Comparison of ENCODE assay signal across 19 mouse cellular contexts in the genomic region with DNA sequence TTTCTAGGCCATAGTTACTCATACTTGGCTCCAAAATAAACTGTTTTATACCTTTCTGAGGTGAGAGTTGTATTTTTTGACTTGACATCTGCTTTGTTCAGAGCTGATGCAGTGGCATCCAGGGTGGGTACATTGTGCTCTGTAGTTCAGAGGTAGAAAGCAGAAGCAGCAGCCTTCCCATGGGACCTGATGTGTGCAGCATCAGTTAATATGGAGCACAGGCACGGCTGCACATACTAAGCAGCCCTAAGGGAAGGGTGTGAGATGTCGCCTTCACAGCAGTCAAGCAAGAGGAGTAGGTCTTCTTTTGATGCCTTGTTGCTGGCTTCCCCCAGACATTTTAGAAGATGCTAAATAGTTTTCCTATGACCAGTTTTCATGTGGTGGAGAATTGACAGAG. TPM values are rescaled to one million over a fixed set of nuclear protein-coding genes. Genes with fewer than 3 reads are reported as not detected.
A peak's percentile ranks its signal among the peaks of the same experiment; 100 is the strongest.
DNase-seq lines count a peak whose midpoint lies in the region; ATAC-seq and TF ChIP-seq lines count a peak whose summit lies in the region.
"Had no signal": no experiment of that assay in that cellular context is flagged by ENCODE, and none has a peak within 500 bp of the region (broad histone marks: within the 10 kb centered on the region; RNA-seq: fewer than 3 reads in every experiment).

No protein-coding gene starts in this region.

- no peak overlapping the region for H3K4me3 ChIP-seq in liver, embryonic 15.5 days (replicated peaks)
- no peak overlapping the region for H3K4me3 ChIP-seq in CH12.LX (replicated peaks in 1 of 3; ENCODE audit: low read depth in 2 of 3, low read length in 2 of 3, poor library complexity in 1 of 3)
- H3K4me3 ChIP-seq in midbrain, embryonic 10.5 days: no peak overlapping the region
- H3K4me3 ChIP-seq: embryonic facial prominence, embryonic 10.5 days; forebrain, embryonic 13.5 days; heart, embryonic 13.5 days; hindbrain, embryonic 15.5 days had no signal

- 0 out of 2 replicates have a peak, but pooled peaks have one; percentile 21 for TF ChIP-seq POLR2A in CH12.LX (IDR thresholded peaks at IDR 0.05; ENCODE audit: low read depth, low read length)

- 0 out of 2 replicates have a peak overlapping the region, but pooled peaks have one; percentile 6 for H3K27ac ChIP-seq in liver, embryonic 15.5 days (replicated peaks)
- peak overlapping the region; percentile 19; the same call in 1 of the 2 replicates for H3K27ac ChIP-seq in CH12.LX (ENCODE audit: insufficient read depth, low read depth)
- no peak overlapping the region for H3K27ac ChIP-seq in midbrain, embryonic 10.5 days (replicated peaks)
- H3K27ac ChIP-seq: embryonic facial prominence, embryonic 10.5 days; forebrain, embryonic 13.5 days; heart, embryonic 13.5 days; hindbrain, embryonic 15.5 days had no signal

- peaks cover 12% of the 10 kb centered on the region; the same call in 1 of the 2 replicates for H3K4me1 ChIP-seq in liver, embryonic 15.5 days (replicated peaks)
- peaks cover 25 to 53% of the 10 kb centered on the region in 2 experiments for H3K4me1 ChIP-seq in CH12.LX (ENCODE audit: control insufficient read depth in 1 of 2, insufficient read depth in 2 of 2)
- H3K4me1 ChIP-seq in midbrain, embryonic 10.5 days: peaks cover 9% of the 10 kb centered on the region

- no peak for TF ChIP-seq CTCF in CH12.LX (conservative IDR thresholded peaks at IDR 0.05 in 1 of 2, IDR thresholded peaks at IDR 0.05 in 1 of 2; ENCODE audit: low read depth in 2 of 2, low read length in 2 of 2)

- no peak for ATAC-seq in liver, embryonic 15.5 days (ENCODE audit: insufficient read depth)
- ATAC-seq in megakaryocyte-erythroid progenitor cell, adult 5-6 weeks (replicated peaks; ENCODE audit: low FRiP score, low TSS enrichment, poor library complexity, severe bottlenecking): no peak
- ATAC-seq: CD4-positive, CD25-positive, alpha-beta regulatory T cell, adult 4 months; forebrain, embryonic 13.5 days; forebrain, postnatal 0 days had no signal

- H3K9ac ChIP-seq in liver, embryonic 15.5 days: no peak overlapping the region
- H3K9ac ChIP-seq in CH12.LX (ENCODE audit: insufficient read depth, low read depth): no peak overlapping the region
- H3K9ac ChIP-seq: forebrain, embryonic 13.5 days; forebrain, postnatal 0 days; heart, embryonic 13.5 days; hindbrain, embryonic 15.5 days had no signal

- in situ Hi-C loops in CH12.LX (cut with MboI; ENCODE audit: low pct_ligation_motif_present, low pct_unique_long_range_greater_than_20kb, low sequenced_read_pairs): loop anchor here (5.0 to 10.0 kb wide), 2 partner anchors 33 to 126 kb away; a partner anchor contains a TSS

- no peaks in the 10 kb centered on the region for H3K27me3 ChIP-seq in liver, embryonic 15.5 days
- no peaks in the 10 kb centered on the region for H3K27me3 ChIP-seq in CH12.LX (replicated peaks)
- H3K27me3 ChIP-seq in midbrain, embryonic 10.5 days (ENCODE audit: low read depth, poor library complexity, severe bottlenecking): no peaks in the 10 kb centered on the region
- H3K27me3 ChIP-seq: forebrain, embryonic 13.5 days; heart, embryonic 13.5 days; hindbrain, embryonic 15.5 days had no signal

- dilution Hi-C loops in CH12.LX (cut with MboI; ENCODE audit: extremely low pct_ligation_motif_present, extremely low pct_unique_long_range_greater_than_20kb, low sequenced_read_pairs): no loop called here

- 69% methylated on average over 2 of the region's 2 CpGs for WGBS in liver, embryonic 15.5 days (ENCODE audit: insufficient replicate concordance)
- 90% methylated on average over 2 of the region's 2 CpGs for WGBS in midbrain, embryonic 10.5 days

- H3K36me3 ChIP-seq in liver, embryonic 15.5 days (replicated peaks): no peaks in the 10 kb centered on the region
- H3K36me3 ChIP-seq in CH12.LX (replicated peaks in 1 of 2; ENCODE audit: control insufficient read depth in 1 of 2, insufficient read depth in 1 of 2, low read length in 1 of 2): no peaks in the 10 kb centered on the region
- H3K36me3 ChIP-seq in midbrain, embryonic 10.5 days: no peaks in the 10 kb centered on the region
- H3K36me3 ChIP-seq: embryonic facial prominence, embryonic 10.5 days; heart, embryonic 13.5 days; hindbrain, embryonic 15.5 days had no signal

- no peaks in the 10 kb centered on the region for H3K9me3 ChIP-seq in liver, embryonic 15.5 days (replicated peaks)
- no peaks in the 10 kb centered on the region for H3K9me3 ChIP-seq in CH12.LX (replicated peaks; ENCODE audit: low read length)
- H3K9me3 ChIP-seq in midbrain, embryonic 10.5 days (replicated peaks): no peaks in the 10 kb centered on the region
- H3K9me3 ChIP-seq: embryonic facial prominence, embryonic 10.5 days; forebrain, embryonic 13.5 days; heart, embryonic 13.5 days; hindbrain, embryonic 15.5 days had no signal

- H3K79me2 ChIP-seq in CH12.LX (replicated peaks; ENCODE audit: control insufficient read depth, extremely low read depth, insufficient read depth, poor library complexity, severe bottlenecking): peaks cover 15% of the 10 kb centered on the region

- TF ChIP-seq RAD21 in CH12.LX (IDR thresholded peaks at IDR 0.05; ENCODE audit: low read depth, low read length): no peak

- DNase-seq in liver: no peak
- DNase-seq in A20 (ENCODE audit: low read depth, low spot score): peak; percentile 59
- peak; percentile 77 for DNase-seq in CH12.LX (ENCODE audit: extremely low read depth)
- DNase-seq in spleen, postnatal 36 days (ENCODE audit: low spot score in 2 of 2): peak; percentile 82
- no peak for DNase-seq in midbrain, embryonic 10.5 days (ENCODE audit: low spot score)
- DNase-seq: adrenal gland, postnatal 10 days; cerebellum, adult 18-20 months; cerebellum, adult 9-11 months; cerebellum, postnatal 36 days; forebrain, postnatal 0 days; gastrocnemius, postnatal 14 days; heart, postnatal 36 days had no signal

- TF ChIP-seq EP300 in CH12.LX (IDR thresholded peaks at IDR 0.05; ENCODE audit: low read length): no peak

- no peak overlapping the region for H3K4me2 ChIP-seq in liver, embryonic 15.5 days
- no peak overlapping the region; the same call in 1 of the 2 replicates for H3K4me2 ChIP-seq in CH12.LX (ENCODE audit: insufficient read depth, low read depth, poor library complexity, severe bottlenecking)
- H3K4me2 ChIP-seq: forebrain, embryonic 13.5 days; heart, embryonic 13.5 days; hindbrain, embryonic 15.5 days had no signal

TF ChIP-seq in CH12.LX, 34 proteins besides CTCF, POLR2A, EP300 and RAD21:
- peak; percentile 27; the same call in 1 of the 2 replicates for TF ChIP-seq BHLHE40 (IDR thresholded peaks at IDR 0.05; ENCODE audit: low read depth, low read length)
- no peak for TF ChIP-seq MXI1 (IDR thresholded peaks at IDR 0.05; ENCODE audit: low read depth, low read length)

RNA-seq across cellular contexts. Expression of a gene that starts 3.3 kb away (rescaled TPM):
- 127 and 133 TPM in 2 replicates for polyA plus RNA-seq in liver, embryonic 15.5 days (2015; fragmentation: Nextera tagmentation; extraction: Ambion mirVana)
- total RNA-seq in CH12.LX (2012; rRNA removed): 176 and 184 TPM in 2 replicates
- 513 and 576 TPM in 2 replicates for total RNA-seq in CH12.LX (2014; rRNA removed)
- polyA plus RNA-seq in CH12.LX (2012; ENCODE audit: insufficient read length, low read depth): 374 and 427 TPM in 2 replicates
- total RNA-seq in megakaryocyte-erythroid progenitor cell, adult 5-6 weeks (2014; fragmentation: Nextera tagmentation): 137 and 149 TPM in 2 replicates
- total RNA-seq in megakaryocyte-erythroid progenitor cell, adult 5-6 weeks (2017): 314 and 445 TPM in 2 replicates
- 232 and 245 TPM in 2 replicates for polyA plus RNA-seq in midbrain, embryonic 10.5 days (2016; fragmentation: Nextera tagmentation; extraction: Ambion mirVana)

Comparison
In these comparisons a context has a peak if more than half of its experiments do, and no peak if none do; other contexts are left out.
1. DNase-seq: peak in A20 (single experiment), CH12.LX (single experiment) and spleen, postnatal 36 days (2 of 2); none in liver (single experiment) and midbrain, embryonic 10.5 days (single experiment).